Mouse (Mus musculus): Measurements from ENCODE around the gene Cenpf.

Cenpf gene

DNA sequence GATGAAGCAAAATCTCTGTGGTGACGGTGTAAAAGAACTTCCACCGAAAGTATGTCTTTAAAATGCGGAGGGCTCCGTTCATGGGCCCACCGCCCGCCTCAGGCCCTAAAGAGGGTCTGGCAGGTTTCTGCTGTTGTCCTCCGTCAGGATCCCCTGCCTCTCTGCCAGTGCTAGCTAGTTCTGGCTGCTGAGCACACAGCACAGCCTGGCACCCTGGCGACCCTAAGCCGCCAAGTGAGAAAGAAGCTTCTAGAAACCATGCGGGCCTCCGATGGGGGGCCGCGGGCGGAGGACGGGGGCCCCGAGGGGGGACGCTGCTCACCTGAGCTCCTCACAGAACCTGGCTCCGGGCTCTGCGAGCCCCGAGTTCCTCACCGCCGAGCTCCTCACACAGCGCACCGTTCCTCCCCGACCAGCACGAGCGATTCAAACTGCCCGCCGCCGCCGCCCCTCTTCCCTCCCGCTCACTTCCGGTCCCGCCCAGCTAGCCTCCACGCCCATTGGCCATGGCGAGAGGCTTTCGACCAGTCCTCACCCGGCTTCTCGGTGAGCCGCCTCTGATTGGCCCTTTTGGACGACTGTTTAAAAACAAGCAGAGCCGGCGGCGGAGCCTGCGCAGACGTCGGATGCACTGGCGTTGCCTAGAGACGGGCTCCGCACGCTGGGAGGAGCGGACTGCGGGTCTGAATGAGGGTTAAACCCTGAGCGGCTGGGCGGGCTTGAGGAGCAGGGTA, at the start of gene Cenpf:
TSS of gene Cenpf (minus strand) at position 433 of the 734 bp plus-strand sequence.
- peak; percentile 99 for DNase-seq

DNA sequence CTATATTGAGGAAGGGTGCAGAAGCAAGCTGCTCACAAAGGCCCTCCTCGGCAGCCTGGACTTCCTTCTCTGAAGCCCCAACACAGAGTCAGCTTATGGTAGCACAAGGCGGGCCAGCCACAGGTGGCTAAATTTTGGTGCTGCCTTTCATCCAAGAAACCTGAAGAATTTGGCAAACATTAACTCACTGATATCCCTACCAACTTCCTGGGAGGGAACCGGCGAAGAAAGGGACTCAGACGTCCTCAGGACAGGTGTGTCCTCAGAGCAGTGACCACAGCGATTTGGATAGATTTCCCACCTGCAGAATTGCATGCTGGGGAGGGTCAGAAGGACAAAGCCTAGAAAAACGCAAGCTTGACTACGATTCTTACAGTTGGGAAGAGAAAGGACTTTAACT, 44.3 kb upstream of the Cenpf start:
- DNase-seq, result no peak

DNA sequence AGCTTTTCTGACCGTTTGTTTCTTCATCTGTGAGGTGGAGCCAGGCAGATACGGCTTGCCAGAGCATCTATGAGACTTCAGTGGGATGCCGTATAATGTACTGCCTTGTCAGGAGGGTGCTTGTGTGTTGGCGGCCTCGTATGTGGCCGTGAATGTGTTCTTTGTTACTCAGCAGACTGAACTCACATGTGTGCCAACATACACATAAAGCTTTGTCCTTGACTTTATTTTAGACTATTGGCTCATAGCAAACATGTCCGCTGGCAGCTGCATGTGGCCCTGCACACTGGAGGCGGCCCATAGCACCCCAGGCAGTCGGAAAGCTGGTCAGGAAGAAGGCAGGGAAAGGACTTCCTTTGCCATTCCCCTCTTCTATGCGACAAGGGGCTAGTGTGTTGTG, 43.8 kb upstream of the Cenpf start:
- no peak for DNase-seq

DNA sequence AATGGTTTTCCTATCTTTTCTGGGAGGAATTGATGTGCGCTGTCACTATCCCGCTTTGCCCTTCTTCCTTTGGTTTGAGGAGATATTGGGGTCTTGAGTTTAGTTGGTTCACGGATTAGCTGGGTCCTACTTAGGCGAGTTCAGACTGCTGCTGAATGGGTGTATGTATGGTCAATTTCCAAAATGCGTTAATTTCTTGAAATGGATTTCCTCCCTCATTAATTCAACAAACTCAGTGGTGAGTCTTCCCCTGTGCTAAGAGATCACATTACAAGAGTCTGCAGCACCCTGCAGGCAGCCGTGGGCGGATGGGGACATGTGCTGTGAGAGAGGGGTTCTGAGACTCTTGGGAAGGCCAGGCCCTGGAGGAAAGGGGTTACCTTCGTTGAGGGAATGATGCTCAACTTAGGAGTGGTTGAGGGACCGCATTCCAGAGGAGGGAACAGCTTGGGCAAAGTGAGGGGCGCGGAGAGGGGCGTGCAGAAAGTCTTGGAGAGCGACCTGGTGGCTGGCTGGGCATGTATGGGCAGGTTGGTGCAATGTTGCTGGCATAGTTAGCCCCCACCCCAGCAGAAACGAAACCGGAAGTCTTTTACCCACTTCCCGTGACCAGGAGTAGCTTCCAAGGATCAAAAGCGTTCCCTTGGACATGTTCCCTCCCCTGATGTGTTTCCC, 41.4 kb upstream of the Cenpf start:
- no peak for DNase-seq

DNA sequence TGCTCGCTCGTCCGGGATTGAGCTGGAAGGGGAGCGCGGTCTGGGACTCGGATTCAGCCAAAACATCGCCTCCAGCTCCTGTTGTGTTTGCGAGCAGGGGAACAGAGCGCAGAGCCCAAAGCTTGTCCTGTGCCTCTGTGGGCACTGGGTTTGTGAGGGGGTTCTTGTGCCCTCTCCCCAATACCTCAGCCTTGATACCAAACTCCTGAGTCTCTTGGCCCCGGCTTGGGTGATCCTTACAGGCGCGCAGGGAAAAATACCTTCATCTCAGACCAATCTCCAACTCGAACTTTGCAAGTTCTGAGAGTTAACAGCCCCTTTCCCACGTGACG, 40.9 kb upstream of the Cenpf start:
- no peak for DNase-seq

DNA sequence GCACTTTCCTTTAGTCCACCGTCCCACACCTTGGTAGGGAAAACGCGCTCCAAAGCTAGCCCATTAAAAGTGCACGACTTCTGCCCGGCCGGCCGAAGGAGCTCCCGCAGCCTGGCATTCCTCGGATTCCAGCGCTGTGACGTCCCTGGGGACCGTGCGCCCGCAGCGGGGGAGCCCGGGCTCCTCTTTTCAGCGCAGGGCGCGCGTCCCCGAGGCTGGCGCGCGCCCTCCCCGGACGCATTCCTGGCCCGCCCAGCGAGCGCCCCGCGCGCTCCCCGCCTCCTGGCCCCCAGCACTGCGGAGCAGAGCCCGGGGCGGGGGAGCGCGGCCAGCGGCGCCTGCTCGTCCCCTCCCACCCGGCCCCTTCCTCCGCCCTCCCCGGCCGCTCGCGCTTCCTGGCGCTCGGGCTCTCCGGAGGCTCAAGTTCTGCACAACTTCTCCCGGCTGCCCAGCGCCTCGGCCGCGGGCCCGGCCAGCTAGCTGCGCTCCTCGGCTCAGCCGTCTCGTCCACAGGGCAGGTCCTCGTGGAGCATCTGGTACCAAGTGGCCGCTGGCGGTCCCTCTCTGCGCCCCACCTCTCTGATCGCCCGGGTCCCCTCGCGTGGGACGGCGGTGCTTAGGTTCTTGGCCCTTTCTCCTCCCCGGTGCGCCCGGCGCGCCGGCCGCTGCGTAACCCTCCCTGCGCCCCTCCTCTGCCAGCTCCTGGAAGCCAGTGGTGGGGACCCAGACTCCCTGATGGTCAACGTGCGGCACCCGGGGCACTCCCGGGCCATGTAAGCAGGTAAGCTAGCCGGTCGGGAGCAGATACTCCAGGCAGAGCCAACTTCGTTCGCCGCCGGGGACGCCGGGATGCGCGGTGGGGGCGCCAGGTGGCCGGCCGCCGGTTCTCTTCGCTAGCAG, 40.2 kb upstream of the Cenpf start, which contains the start of gene Ptpn14:
TSS of gene Ptpn14 (plus strand) at position 385 of the 900 bp plus-strand sequence.
- DNase-seq, result peak; percentile 71

DNA sequence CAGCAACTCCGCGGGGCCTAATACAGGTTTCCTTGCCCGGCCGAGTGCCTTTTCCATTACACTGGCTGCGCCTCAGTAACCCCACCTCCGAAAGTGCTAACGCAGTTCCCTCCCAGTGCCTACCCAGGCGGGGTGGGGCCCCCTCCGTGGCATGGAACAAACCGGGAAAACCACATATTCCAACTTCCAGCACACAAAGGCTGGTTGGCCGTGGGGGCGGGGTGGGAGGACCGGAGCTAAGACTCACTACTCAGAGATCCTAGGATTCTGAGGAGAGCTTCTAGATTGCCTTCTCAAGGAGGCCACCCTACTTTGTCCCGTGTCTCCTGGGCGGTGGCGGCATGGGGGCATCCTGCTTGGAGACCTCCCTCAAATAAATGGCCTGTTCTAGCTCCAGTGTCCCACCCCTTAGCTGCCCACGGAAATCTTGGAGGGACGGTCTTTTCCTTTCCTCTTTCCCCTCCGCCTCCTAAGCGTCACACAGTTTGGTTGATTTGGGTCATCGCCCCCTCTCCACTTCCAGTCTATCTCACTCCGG, 39.5 kb upstream of the Cenpf start:
- peak; percentile 53 for DNase-seq

DNA sequence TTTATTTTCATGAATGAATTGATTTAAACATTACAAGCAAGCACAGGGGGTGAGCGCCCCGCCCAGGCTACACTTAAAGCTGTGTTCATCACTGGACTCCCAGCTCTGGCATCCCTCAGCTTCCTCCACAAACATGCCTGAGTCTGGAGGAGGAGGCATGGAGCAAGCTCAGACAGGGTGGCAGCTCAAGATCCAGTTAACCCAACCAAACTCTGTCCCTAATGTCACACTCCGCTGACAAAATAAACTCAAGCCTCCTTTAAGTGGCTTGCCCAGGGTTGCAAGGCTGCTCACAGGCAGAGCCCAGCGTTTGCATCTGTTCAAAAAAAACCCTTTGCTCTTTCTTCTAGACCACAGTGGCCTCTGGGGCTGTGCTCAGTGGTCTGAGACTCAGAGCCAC, 38.2 kb upstream of the Cenpf start:
- no peak for DNase-seq

DNA sequence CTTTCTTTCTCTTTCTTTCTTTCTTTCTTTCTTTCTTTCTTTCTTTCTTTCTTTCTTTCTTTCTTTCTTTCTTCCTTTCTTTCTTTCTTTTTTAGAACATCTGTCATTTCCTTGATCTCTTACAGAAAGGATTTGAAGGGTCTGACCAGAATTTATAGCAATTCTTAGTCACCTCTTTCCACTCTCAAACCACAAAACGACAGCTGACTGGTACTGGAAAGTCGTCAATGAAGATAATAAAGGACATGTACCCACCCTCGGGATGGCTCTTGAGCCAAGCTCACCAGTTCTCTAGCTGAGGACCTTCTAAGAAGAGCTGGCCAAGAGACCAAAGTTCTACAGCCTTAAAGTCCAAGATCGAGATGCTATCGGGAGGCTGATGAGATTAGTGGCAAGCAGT, 30.7 kb upstream of the Cenpf start:
- DNase-seq, result no peak

DNA sequence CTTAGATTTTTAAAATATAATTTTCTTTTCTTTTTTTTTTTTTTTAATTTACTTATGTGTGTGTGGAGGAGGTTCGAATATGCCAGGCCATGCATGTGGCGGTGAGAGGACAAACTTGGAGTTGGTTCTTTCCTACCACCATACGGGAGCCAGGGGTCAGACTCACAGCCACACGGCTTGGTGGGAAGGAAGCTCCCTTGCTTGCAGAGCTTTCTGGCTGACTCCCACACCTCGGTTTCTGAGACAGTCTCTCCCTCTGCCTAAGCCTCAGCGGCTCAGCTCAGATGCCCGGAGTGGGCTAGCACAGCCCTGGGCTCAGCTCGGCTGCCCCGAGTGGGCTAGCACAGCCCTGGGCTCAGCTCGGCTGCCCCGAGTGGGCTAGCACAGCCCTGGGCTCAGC, 29.7 kb upstream of the Cenpf start:
- DNase-seq, result no peak

DNA sequence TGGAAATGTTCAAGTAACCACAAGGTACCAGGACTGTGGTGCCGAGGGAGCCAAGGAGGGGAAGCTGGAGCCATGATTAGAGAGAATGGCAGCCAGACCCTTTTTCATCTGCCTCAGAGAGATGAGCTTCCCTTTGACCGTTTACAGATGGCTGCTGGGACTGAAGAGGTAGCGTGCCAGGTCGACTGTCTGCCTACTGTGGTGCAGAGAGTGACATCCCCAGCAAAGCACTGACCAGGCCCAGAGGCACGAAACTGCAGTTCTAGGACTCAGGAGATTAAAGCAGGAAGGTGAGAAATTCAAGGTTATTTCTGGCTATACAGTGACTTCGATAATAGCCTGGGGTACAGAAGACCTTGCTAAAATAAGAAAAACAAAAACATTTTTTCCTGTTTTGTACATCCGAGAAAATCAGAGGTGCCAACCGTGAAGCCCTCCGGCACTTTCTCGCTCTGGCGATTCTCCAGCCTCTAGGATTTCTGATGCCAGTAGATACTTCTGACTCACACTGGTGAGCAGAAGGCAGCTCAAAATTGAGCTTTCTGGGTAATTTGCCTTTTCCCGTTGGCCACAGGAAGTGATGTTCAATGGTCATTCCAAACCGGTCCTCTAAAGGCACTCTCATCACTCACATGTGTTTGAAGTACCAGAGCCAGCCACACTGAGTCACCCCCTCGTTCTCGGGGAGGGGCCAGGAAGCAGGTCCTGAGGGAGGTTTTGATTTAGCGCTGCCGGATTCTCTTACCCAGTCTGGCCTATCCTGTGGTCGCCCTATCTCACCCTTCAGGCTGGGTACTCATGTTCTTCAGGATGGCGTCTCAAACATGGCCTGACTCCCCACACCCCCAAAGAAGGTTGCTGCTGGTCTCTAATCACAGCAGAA, 28.3 kb upstream of the Cenpf start:
- no peak for DNase-seq

DNA sequence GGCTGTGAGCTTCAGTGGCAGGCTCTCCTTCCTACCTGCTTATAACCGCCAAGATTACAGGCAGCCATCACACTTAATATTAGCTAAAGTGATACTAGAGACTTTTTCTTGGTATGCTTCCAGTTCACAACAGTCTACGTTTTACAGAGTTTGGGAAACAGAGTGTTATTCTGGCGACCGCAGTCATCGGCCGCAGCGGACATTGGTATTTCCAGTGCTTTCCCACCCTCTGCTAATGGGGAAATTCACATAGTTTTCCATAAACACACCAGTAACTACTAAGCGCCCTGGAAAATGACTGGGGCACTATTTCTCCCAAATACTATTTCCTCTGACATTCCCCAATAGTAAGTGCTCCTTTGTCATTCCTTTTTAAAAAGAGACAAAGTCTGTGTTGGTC, 21.1 kb upstream of the Cenpf start:
- DNase-seq, result no peak

DNA sequence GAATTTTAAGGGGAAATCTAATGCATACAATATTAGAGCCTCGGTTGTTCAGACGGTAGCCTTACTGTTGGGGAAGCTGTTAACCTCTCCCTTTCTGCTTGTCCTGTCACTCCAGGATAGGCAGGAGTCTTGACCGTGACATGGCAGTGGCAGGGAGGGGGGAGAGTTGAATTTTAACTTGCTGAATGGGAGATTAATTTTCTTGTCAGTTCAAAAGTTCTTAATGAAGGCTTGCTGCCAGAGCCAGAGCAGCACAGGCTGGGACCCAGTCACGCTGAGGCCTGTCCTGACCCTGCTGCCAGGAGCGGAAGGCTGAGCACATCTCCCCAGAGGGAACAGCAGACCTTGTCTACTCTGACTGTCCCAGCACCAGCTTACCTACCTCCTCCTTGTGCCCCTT, 19.5 kb upstream of the Cenpf start:
- no peak for DNase-seq

DNA sequence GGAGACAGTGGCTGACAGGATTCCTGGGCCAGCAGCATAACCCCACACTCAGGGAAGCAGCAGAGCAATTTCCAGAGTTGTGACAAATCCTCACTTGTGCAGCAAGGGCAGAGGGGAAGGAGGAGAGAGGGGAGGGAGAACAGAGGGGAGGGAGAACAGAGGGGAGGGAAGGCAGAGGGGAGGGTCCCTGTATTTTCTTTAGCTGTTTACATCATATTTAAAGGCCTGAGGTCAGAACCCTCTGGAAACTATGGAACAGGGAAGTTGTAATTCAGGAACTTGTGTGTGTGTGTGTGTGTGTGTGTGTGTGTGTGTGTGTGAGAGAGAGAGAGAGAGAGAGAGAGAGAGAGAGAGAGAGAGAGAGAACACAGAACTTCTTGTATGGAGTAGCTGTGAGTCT, 19.1 kb upstream of the Cenpf start:
- DNase-seq, result no peak

DNA sequence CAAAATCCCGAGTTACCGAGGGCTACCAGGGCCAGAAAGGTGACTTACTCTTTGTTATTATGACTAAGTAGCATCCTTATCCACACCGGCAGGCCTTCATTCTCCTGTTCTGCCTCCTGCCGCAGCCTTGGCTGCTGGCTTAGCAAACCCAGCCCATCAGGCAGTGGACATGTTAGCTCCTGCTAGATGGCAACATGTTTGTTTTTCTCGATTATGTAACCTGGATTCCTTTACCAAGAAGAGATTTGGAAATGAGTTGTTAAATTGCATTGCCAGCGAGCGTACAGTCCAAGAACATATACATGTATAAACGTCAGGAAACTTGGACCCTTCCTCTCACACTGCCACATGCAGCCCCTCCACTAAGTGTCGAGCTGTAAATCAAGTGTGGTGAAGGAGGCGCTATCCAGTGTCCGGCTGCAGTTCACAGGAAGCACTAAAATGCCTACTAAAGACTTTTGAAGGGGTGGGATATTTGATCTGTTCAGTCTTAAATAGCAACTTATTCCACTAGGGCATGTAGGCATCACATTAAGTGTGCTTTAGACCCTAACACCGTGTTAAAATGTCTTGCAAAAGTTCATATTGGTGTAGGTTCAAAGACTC, 18.3 kb upstream of the Cenpf start:
- DNase-seq, result no peak

DNA sequence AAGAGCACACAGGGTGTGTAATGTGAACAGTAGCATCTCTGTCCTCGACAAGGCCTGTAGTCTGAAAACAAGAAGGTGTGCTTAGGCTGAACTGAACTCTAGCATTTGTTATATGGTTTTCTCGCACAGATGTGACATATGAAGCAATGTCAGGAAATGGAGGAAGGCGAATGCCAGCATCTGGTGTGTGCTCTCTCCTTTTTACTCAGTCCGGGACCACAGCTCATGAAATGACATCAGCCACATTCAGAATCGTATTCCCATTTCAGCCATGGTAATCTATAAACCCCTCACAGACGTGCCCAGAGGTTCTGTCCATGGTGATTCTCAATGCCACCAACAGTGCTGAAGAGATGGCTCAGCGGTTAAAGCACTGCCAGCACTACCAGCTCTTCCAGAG, 15.7 kb upstream of the Cenpf start:
- DNase-seq, result no peak

DNA sequence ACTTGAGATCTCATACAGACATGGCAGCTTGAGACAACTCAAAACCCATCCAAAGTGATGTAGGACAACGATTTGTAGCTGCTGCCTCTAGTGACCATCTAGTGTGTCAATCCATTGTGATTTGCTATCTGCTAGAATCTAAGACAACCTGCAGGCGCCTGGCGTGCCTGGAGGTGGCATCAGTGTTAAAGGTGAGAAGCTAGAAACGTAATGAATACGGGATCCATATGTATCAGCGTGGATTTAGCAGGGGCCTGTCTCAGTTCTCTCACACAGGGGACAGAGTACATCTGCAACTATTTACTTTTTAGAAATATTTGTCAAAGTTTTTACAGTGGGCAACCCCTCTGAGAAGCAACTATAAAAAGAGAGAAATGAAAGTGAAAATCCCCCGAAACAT, 15.3 kb upstream of the Cenpf start:
- no peak for DNase-seq

DNA sequence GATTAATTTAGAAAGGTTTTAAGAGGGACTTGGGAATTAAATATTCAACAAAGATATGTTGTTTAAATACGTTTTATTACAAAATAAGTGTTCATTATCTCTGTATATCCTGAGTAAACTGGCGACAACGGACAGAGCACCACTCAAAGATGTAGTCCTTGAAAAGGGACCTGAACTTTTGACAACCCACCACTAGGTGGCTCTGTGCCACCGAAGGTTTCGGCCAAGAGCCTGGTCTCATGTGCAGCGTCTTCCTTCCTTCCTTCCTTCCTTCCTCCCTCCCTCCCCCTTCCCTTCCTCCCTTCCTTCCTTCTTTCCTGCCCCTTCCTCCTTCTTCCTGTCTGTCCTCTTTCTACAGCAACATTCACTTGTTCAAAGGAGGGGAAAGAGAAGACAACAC, 13.1 kb upstream of the Cenpf start:
- peak; percentile 80 for DNase-seq

DNA sequence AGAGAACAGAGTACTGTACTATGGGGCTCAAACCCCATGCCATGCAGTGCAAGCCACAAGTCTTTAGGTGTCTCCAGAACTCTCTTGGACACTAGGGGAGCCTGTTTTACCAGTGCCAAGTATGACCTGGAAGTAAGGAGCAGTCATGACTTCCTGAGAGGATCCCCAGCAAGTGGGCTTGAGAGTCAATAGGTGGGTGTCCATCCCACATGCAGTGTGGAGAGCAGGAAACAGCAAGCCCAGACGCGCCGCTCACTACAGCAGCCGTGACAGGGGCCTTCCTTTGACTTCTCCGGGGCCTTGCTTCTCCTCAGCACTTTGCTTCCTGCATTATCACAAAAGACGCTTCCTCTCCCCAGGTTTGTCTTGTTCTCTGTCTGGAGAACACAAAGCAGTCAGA, 12.3 kb upstream of the Cenpf start:
- no peak for DNase-seq

DNA sequence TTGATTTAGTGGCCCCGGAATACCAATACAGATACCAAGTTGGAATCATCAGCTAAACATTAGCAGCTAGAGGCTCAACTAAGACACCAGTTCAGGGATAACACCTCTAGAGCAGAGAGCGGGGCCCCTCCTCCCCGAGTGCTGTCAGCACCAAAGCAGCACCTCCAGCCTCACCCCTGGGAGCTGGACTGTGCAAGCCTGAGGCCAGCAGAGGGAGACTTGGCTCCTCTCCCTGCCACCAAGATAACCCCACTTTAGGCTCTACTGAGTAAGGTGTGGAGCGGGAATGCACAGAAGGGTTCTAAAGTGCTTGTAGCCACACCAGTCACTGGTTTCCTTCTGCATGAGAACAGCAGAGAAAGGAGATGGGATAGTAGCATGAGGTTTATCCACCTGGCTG, 10.5 kb upstream of the Cenpf start:
- DNase-seq, result no peak

DNA sequence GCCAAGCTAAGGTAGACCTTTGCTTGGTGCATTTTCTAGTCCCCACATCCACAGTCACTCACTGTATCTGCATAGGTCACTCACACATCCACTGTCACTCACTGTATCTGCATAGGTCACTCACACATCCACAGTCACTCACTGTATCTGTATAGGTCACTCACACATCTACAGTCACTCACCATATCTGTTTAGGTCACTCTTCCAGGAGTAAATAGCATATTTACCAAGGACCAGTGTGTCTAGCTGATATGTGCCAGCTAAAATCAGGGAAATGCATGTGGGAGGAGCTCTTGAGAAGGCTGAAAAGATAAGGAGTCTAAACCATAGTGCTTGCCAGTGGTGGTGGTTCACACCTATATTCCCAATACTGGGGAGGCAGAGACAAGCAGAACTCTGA, 7.4 kb upstream of the Cenpf start:
- DNase-seq, result no peak

DNA sequence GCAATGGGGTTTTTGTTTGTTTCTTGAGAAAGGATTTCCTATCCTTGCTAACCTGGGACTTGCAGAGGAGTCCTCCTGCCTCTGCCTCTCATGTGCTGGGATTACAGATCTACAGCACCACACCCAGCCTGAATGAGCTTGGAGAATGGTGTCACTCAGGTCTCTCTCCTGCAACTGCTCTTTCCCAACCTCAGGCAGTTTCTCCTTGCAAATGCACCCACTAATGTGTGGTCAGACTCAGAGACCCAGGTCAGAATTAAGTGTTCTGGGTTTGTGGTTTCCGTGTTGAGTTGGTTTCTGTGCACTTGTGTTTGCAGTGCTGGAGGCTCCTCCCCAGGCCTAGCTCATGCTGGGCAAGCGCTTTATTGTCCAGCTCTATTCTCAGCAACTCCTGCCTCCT, 6.5 kb upstream of the Cenpf start:
- DNase-seq, result no peak
